Mouse (Mus musculus) embryonic fibroblast, embryonic 13.5 days (primary cell): ENCODE results near the gene Trim27.

Source experiments
- CTCF ChIP-seq: IDR thresholded peaks from 2 replicates; pipeline ENCODE4 v1.5.1; 2011; ENCODE audit warnings: mild to moderate bottlenecking, control low read depth, low read length, moderate library complexity, borderline replicate concordance; ENCODE audit not compliant: insufficient read depth
- POLR2A ChIP-seq: IDR thresholded peaks from 2 replicates; pipeline ENCODE4 v1.6.1; 2011; ENCODE audit warnings: low read depth, mild to moderate bottlenecking, control low read depth, low read length, moderate library complexity

GRCm38 (mm10) chr13:21233732-21234705 lies 54.8 kb downstream of the Trim27 start:
- TF ChIP-seq CTCF (peak; percentile 64), POLR2A (no peak)
